Mouse (Mus musculus) kidney, adult 11 months (tissue): ENCODE measurements around the gene Kcnq2.

Experiments used
- DNase-seq: peaks from one replicate; pipeline ENCODE4 v3.0.0; 2022

Gene Kcnq2

DNA sequence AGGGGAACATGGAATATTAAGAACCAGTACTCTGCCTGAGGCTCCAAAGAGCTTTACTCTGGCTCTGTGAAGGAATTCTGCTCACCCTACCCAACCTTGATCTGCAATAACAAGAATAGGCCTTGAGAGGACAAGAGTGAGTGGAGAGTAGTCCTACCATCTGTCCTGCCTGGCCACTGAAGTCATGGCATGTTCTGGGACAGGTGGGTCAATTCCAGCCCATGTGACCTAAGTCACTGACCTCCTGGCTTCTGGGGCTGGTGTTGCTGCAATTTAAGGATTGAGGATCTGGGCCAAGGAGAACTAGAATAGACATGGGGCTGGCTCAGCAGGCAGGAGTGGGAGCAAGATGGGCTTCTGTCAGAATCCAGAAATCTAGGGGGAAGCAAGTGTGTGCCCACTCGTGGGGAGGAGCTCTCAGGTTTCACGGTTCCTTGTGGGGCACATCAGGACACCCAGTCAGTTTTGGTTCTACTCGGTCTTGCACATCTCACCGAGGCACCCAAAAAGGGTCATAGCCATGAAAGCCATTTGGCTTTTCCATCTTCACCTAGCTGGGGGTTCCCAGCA is 12.0 kb upstream of the Kcnq2 start:
- DNase-seq = no peak

DNA sequence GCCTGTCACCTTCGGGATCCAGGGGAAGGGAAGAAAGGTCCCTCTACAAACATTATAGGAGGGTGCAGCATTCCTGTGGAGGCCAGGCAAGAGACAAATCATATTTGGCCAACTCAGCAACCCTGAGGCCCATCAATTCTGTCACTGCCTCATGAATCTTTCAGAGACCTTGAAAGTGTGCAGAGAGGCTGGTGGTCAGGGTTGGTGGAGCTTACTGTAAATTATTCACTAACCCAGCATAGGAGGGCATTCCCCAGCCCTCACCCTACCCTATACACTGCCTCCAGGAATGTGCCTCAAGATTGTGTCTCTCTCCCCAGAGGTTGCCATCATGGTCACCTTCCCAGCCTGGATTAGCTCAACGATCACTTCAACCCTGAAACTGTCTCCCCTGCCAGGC is 9.6 kb upstream of the Kcnq2 start:
- no peak for DNase-seq

DNA sequence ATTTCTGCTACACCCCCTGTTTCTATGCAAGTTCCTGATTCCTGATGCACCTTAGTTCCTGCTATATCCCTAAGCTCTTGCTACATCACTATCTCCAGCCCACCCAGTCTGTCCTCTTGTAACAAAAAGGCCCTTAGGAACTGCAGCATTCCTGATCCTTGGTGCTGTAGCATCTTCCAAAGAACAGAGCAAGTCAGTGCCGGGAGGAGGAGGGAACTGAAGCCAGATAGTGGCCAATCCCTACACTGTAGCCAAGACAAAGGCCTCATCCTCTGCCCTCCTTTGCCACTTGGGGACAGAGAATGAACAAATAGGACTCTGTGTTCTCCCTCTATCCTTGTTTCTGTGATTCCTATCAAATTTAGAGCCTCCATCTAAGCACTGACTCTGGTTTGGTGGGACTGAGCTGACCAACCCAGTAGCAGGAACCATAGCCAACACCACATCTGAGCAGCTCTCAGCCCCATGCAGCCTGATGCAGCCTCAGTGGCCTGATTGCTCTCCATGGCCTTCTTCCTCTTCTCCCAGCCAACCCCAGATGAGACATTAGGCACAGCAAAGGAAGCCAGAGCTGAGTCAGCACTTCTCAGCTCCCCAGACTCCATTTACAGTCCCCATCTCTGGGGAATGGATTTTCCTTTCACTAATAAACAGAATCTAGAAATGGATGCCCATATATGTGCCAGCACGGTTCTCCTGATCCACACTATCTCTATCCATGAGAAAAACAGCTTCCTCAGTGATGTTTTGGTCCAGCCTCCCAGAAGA is 8.6 kb upstream of the Kcnq2 start:
- DNase-seq = no peak

DNA sequence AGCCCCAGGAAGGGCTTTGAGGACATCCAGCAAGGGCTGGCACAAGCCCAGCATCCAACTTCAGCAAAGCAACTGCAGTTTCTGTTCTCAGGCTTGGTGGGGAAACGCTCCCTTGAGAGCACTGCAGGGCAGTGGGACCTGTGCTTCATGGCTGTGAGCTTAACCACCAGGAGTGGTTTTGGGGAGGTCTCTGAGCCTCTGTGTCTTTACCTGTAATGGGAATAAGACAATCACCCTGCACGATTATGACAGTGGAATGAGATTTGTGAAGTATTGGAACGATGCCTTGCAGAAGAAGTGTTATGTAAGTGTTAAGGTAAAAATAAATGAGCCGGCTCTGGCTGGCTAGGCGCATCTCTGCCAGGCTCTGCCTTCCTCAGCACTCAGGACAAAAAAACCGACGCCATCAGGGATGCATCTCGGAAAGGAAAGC is 7.6 kb upstream of the Kcnq2 start:
- no peak for DNase-seq

DNA sequence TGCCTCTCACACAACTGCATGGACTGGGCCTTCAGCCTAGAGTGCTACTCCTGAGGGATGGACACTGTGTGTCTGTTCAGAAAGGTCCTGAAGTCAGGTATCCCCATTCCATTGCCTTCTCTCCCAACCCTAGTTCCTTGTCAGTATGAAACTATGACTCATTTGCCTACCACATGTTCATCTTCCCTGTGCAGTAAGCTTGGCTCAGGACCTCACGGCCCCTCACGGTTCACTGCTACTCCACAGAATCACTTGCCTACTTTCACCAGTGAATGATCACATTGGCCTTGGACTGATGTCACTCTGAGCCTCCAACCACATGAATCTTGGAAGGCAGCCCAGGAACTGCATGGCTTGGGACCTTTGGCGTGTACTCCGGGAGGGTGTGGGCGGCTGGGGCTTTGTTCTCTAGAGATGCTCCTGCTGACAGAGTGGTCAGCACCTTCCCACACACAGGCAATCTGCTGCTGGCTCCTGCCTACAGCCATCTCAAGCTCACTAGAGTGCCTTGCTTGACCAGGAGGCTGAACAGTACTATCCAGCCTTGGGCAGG is 4.6 kb upstream of the Kcnq2 start:
- DNase-seq = no peak

DNA sequence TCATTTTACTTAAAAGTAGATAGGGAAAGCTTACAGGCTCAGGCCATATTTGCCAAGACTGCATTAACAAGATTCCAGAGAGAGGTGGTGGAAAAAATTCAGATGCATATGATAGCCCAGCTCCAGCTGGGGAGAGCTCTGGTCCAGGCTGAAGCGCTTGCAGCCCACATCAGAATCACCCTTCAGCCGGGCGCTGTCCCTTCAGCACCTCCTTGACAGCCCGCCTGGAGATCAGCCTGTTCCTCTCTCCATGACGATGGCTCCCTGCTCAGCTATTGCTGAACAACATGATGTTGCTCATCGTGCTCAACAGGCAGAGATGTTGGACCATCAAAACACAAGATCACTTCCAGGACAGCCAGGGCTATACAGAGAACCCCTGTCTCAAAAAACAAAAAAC is 1.8 kb upstream of the Kcnq2 start:
- no peak for DNase-seq

DNA sequence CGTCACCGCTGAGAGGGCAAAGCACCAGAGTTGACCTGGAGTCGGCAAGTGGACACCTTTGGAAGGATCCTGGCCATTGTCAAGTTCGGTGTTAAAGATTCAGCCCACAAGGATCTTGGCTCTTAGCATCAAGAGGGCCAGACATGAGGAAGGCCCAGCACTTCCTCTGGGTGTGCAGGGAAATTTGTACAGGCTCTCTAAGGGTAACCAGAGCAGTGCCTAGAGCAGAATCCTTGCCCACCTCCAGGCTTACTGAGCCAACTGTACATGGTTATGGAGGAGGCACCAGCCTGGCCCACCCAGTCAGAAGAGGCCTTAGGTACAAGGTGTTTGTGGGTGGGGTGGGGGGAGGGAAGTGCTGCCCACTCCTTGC is 332 bp upstream of the Kcnq2 start:
- DNase-seq = no peak

DNA sequence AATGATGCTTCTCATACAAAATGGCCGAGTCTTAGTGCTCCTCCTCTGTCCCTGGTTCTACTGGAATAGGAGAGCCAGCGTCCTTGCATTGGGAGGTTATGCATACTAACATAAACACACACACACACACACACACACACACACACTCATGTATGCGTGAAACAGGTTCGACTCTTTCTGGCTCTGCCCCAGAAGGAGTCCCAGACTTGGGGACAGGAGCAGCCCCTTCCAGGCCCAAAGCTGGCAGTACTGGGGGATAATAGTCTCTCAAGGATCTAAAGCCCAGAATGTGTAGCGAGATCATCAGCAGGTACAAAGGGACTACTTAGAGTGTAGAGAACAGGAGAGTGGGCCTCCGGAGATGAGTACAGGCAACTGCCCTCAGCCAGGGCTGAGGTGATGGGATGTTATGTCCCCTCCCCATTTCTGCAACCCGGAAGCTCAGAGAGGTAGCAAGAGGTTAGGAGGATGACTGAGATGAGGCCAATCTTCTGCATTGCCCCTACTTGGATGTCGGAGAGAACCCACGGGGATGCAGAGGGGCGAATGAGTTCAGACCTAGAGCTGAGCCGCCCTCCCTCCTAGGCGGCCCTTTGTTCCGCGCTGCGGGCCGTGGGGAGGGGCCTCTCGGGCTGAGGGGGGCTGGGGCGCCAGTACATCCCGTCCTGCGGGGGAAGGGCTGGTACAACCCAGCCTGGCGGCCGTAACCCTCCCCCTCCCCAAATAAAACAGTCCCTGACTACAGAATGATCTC is 1.1 kb downstream of the Kcnq2 start:
- DNase-seq = no peak

DNA sequence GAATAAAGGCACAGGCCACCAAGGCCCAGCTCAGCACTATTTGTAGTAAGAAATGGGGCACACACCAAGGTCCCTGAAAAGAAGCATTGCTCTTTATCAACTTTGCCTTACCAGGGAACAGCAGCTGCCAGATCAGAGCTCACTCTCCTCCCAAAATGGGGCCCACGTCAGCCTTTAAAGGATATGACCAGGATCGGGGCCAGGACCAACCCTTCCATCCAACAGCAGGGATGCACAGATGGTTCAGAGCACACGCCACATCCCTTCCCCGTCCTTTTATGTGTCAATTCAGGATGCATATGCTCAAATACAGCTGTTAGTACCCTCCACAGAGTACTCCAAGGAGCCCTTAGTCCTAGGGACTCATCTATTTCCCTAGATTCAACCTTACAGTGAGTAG is 4.9 kb downstream of the Kcnq2 start:
- DNase-seq = no peak

DNA sequence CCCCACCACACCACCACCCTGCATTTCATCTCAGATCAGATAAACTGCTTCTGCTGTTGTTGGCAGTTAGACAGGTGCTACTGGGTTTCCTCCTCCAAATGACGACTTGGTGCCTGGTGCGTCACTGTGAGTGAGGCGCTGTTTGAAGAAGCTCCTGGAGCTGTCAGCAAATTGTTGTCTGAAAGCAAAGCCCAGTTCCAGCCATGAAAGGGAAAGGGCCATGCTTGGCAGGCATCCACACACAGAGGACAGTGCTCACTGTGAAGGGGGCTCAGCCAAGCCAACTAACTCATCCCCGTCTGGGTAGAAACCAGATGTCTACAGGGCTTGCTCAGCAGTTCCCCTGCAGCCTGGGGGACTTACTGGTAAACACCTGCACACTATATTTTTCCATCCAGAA is 6.1 kb downstream of the Kcnq2 start:
- no peak for DNase-seq

DNA sequence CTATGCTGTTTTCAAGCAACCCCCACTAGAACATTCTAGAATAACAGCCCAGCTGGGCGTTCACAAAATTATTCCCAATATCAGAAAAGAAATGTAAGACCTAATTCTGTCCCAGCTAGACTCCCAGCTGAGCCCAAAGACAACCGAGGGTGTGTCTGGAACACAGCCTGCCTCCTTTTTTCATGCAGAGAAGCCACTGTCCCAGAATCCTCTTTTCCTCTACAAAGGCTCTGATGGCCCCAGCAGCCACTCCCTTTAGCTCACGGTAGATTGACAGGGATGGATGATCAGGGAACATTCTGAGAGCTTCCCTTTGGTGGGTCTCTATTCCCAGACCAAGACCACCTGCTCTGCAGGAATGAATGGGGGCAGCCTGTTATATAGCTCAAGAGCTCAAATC is 7.3 kb downstream of the Kcnq2 start:
- DNase-seq = no peak

DNA sequence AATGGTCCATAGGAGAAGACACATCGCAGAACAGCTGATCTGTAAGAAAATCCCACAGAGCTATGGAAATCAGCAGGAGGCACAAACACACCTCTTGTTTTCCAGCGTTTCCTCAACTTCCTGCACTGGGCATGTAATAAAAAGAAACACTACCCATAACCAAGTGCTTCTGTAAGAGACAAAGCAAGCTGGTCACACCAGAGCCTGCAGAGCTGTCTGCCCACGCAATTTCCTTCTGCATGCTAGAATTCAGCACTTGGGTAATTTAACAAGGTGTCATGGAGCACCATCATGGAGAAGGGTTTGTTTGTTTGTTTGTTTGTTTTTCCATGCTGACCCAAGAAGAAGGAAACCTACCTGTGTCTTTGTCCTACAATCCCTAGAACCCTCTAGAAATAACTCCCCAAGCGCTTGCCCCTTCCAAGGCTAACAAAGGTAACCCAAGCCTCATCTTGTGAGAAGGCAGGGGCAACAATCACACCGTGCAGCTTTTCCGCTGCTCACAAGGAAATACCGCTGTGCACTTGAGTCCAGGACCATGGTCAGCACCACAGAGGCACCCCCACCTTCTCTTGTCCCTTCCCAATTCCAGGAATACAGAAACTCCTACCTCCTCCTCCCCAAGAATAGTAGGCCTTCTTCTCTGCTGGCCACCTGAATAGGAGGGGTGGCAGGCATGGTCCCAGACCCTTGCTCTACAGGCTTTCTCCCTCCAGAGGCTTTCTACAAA is 9.2 kb downstream of the Kcnq2 start:
- no peak for DNase-seq

DNA sequence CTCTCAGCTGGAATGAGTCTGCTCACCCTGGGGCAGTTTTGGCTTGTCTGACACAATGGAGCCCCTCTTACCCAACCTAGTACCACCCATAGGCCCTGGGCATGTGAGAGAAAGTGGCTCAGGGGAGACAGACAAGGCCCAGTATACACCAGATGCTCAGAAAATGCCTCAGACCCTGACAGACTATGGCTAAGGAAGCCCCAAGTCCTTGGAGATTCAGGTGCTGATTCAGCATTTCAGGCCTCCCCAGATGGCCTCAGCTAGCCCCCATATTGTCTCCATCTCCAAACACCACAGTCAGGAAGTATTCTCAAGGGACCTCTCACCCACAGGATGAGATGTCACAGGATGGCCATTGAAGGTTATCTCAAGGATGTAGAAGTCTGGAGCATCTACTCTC is 12.5 kb downstream of the Kcnq2 start:
- DNase-seq = no peak

DNA sequence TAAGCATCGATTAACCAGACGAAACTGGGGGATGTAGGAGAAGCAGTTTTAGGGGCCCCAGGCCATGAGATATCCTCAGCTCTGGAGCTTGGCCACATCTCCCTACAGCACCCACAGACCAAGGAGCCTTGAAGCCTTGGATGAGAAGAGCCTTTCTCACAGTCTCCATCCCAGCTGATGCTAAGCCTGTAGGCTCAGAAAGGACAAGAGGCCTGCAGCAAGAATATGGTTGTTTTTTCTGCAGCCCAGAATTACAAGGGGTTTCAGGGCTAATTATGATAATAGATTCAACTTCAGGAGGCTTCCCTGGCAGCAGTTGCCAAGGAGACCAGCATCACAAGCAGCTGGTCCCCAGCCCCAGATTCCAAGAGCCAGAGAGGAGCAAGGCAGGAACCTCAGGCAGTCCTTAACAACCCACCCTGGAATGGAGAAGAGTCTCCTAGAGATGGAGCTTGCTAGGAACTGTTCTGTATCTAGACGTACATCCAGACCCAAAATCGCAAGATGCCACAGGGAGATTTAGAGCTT is 14.1 kb downstream of the Kcnq2 start:
- DNase-seq = no peak

DNA sequence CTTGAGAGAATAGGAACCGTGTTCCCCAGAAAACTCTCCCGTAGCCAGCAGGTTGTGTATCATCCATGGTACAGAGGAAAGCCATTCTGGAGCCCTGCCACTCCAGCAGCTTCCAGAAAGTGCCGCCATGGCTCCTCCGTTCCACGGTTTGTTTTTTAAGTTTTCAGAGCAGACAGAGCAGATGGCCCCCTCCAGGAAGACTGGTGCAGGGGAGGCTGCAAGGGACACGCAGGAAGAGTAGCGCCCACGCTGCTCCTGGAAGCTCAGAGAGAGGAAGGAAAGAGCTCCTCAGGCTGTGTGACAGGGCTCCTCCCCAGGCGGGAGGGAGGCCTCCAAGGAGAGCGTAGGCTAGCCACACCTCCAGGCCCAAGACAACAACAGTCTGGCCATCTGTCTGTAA is 15.1 kb downstream of the Kcnq2 start:
- DNase-seq = no peak

DNA sequence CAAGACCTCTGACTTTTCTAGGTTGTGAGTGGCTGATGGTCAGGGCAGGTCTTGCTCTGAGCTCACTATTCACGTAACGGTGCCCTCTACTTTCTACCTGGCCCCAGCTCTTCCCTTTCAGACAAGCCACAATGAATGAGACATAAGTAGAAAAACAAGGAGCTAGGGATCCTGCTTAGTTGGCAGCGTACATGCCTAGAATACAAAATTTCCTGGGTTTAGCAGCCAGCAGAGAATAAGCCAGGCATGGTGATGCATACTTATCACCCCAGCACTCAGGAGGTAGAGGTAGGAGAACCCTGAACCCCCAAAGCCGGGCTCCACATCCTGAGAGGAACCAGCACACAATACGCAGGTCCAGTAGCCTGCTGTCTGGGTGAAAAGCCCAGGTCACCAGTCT is 18.7 kb downstream of the Kcnq2 start:
- DNase-seq = no peak

DNA sequence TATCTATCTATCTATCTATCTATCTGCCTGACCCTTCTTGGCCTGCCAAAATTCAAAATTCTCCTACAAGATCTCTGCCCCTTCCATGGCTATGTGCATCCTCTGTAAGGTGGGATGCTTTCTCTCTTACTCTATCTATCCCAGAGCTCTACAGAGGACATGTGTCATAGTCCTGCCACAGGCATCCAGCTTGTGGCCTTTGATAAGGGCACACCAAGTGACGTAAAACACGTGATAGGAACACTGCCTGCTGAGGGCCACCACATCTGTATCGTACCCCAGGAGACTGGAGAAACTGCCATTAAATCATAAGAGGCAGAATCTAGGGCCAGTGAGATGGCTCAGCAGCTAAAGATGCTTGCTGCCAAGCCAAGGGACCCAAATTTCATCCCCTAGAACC is 19.7 kb downstream of the Kcnq2 start:
- no peak for DNase-seq

DNA sequence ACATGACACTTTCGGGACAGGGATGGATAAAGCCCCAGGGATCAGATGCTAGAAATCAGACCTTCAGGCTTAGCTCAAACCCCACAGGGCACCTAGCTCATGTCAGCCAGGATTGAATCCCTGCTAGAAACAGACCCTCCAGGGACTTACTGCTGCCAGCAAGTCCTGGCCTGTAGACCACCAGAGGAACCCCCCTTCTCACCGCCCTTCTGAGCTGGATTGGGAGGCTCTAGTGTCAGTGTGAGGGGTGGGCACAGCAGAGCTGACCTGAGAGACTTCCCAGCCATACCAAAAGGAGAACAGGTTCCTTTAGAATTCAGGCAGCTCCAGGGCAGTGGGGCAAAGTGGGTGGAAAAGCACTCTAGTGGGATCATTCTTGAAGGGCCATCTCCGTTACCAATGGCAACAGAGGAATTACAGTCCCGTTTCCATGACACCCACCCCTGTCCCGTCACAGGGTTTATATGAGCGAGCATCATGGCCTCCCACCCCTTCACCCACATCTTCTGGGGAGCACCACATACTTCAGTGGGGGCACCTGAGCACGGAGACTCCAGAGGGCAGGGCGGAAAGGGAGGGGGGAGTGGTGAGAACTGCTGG is 21.2 kb downstream of the Kcnq2 start:
- DNase-seq = no peak

DNA sequence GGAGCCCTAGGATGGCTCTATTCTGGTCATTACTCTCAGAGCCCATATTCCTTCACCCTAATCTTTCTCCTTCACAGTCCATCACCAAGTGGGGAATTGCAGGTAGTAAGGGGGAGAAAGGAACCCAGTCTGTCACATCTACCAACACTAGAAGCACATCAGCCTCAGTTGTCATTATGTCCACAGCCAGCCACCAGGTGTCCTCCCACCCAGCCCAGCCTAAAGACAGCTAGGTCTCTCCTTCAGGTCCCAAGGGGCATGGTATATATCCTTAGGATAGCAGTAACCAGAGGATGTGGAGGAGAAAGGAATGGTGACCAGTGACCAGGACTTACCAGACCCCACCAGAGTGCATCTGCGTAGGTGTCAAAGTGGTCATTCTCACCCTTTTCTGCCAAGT is 23.4 kb downstream of the Kcnq2 start:
- no peak for DNase-seq

DNA sequence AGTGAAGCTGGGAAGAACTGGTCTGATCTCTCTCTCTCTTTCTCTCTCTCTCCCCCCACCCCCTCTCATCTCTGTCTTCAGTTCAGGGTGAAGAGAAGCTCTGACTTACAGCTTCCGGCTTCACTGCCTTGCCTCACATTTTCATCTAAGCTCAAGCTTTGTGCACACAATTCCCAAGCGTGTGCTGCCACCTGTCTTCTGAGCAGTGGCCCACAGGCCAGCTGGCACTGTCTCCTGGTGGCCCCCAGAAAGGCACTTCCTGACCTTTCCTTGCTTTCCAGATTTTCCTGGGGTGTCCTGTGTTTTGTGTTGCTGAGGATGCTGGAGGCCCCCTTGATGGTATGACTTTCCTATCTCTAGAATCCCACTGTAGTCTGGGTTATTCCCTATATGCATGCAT is 31.0 kb downstream of the Kcnq2 start:
- no peak for DNase-seq

DNA sequence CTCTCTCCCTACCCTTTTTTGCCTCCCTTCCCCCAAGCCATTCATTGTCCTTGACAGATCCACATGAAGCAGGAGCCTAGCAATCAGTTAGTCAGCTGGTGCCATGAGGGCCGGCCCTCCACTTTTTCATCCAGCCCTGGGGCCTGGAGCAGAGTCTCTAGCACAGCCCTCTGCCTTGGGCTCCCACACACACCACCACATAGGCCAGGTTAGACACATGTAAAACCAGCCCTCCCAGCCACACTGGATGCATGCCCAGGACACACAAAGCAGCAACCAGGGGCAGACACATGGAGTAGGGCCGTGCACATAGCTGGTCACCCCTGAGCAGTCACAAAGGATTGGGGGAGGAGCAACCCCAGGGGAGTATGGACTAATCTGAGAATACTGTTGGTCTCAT is 32.9 kb downstream of the Kcnq2 start:
- no peak for DNase-seq

DNA sequence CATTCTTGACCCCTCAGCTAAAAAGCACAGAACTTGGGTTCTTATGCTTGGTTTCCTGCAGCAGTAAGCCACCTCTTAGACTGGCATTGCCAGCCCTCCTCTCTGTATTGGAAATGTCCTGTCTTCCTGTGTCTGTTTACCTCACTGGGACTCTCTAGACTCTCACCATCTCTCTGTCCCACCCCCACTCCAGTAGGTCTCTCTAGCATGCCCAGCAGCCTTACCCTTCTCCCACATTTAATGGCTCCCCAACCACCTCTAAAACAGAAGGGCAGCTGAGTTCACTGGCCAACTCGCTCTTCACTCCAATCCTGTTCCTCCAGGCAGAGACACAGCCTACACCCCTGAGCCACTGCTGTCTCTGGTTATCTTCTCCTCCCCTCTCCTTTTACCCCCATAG is 33.5 kb downstream of the Kcnq2 start:
- DNase-seq = no peak

DNA sequence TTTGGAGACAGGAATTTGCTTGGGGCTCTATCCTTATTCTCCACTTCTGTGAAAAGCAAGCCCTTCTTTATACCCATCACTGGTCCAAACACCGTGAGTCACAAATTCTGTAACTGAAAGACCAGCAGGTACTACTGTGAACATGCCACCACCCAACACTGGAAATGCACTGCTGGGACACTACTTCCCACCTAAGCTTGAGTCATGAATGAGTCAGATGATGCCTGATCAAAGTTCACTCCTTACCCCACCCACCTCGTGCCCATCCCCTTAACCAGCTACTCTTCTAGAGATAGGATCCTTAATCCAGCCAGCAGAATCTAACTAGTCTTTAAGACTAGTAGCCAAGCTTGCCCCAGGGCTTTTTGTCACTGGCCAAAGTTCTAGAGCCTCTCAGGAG is 35.0 kb downstream of the Kcnq2 start:
- no peak for DNase-seq
